In the genomic region with DNA sequence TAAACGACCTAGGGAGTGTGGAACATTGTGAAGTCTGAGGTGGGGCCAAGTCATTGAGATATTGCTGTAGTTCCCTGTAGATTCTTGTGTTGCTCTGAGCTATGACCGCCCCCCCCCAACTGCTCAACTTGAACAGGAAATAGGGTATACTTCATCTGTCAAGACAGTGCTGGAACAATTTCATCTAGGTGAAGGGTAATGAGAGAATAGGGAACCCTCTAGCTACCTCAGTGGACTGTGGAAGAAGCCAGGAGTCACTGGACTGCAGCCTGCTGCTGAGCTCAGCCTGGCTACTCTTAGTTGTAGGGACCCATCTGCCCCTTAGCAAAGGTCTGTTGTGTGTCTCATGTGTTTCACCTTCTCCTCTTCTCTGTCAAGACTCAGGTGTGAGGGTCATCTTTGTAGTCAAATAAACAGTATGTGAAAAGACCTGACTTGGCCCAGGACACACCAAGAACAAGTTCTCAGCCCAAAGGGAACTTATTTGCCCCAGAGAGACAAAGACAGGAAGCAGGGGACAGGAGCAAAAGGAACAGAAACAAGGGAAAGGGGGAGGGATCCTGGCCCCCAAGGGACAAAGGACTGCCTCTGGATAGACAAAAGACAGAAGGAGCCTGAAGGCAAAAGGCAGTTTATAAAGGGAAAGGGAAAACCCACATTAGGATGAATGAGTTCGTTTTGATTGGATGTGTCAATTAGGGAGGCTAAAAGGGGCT, we compare ENCODE assay signal across 20 mouse cellular contexts. TPM values are rescaled to one million over a fixed set of nuclear protein-coding genes. Genes with fewer than 3 reads are reported as not detected.
DNase-seq lines count a peak whose midpoint lies in the region; ATAC-seq and TF ChIP-seq lines count a peak whose summit lies in the region.
"Had no signal": no experiment of that assay in that cellular context is flagged by ENCODE, and none has a peak within 500 bp of the region (broad histone marks: within the 10 kb centered on the region; RNA-seq: fewer than 3 reads in every experiment).

No protein-coding gene starts in this region.

- H3K4me2 ChIP-seq in heart, embryonic 11.5 days: no peak overlapping the region
- H3K4me2 ChIP-seq in midbrain, embryonic 11.5 days: no peak overlapping the region
- H3K4me2 ChIP-seq in midbrain, embryonic 15.5 days: no peak overlapping the region
- no peak overlapping the region for H3K4me2 ChIP-seq in heart, embryonic 16.5 days (ENCODE audit: low read depth, low read length)
- no peak overlapping the region for H3K4me2 ChIP-seq in liver, postnatal 0 days (ENCODE audit: low read depth, low read length)
- H3K4me2 ChIP-seq: embryonic facial prominence, embryonic 15.5 days; kidney, embryonic 15.5 days had no signal

- H3K36me3 ChIP-seq in heart, embryonic 11.5 days (ENCODE audit: control insufficient read depth, insufficient read depth, low read length): no peaks in the 10 kb centered on the region
- H3K36me3 ChIP-seq in midbrain, embryonic 11.5 days (ENCODE audit: control insufficient read depth, insufficient read depth, low read length): no peaks in the 10 kb centered on the region
- no peaks in the 10 kb centered on the region for H3K36me3 ChIP-seq in midbrain, embryonic 15.5 days (replicated peaks)
- no peaks in the 10 kb centered on the region for H3K36me3 ChIP-seq in heart, embryonic 16.5 days (ENCODE audit: control insufficient read depth, insufficient read depth)
- H3K36me3 ChIP-seq in liver, postnatal 0 days (replicated peaks; ENCODE audit: insufficient read depth, low read length): no peaks in the 10 kb centered on the region
- H3K36me3 ChIP-seq: embryonic facial prominence, embryonic 15.5 days; G1E; kidney, embryonic 15.5 days had no signal

- ATAC-seq in heart, embryonic 11.5 days (replicated peaks; ENCODE audit: insufficient number of reproducible peaks, low FRiP score, low TSS enrichment): no peak
- ATAC-seq in midbrain, embryonic 11.5 days (ENCODE audit: low FRiP score): no peak
- no peak for ATAC-seq in midbrain, embryonic 15.5 days (replicated peaks)
- ATAC-seq in heart, embryonic 16.5 days (replicated peaks; ENCODE audit: extremely low read depth, insufficient read depth, low FRiP score): no peak; the same call in 1 of the 2 replicates
- no peak for ATAC-seq in liver, postnatal 0 days
- ATAC-seq: forebrain, embryonic 16.5 days; hindbrain, embryonic 16.5 days; intestine, embryonic 16.5 days had no signal

- peak; percentile 14 to 40 for DNase-seq in heart, adult 18-20 months
- peak; percentile 12 for DNase-seq in midbrain, embryonic 11.5 days (ENCODE audit: low spot score, missing footprints)
- DNase-seq in embryo, embryonic 9.5 days (ENCODE audit: extremely low spot score): no peak
- DNase-seq in adrenal gland, adult 8-10 months: no peak
- DNase-seq in liver, postnatal 0 days: no peak
- DNase-seq: cerebellum, adult 9-10 months; gastrocnemius, postnatal 25 days; lung, postnatal 14 days; retina, postnatal 1 day; thymus, postnatal 25 days had no signal

- no peak overlapping the region for H3K9ac ChIP-seq in heart, embryonic 11.5 days (ENCODE audit: low read depth, low read length)
- H3K9ac ChIP-seq in midbrain, embryonic 11.5 days (ENCODE audit: low read length): no peak overlapping the region
- no peak overlapping the region for H3K9ac ChIP-seq in midbrain, embryonic 15.5 days
- no peak overlapping the region for H3K9ac ChIP-seq in heart, embryonic 16.5 days (ENCODE audit: low read length)
- no peak overlapping the region for H3K9ac ChIP-seq in liver, postnatal 0 days (replicated peaks)
- H3K9ac ChIP-seq: embryonic facial prominence, embryonic 15.5 days; kidney, embryonic 15.5 days; liver, embryonic 14.5 days had no signal

- no peaks in the 10 kb centered on the region for H3K9me3 ChIP-seq in heart, embryonic 11.5 days (replicated peaks; ENCODE audit: control insufficient read depth, low read length)
- no peaks in the 10 kb centered on the region for H3K9me3 ChIP-seq in midbrain, embryonic 11.5 days (ENCODE audit: control insufficient read depth, low read length)
- no peaks in the 10 kb centered on the region for H3K9me3 ChIP-seq in midbrain, embryonic 15.5 days
- H3K9me3 ChIP-seq in heart, embryonic 16.5 days (replicated peaks; ENCODE audit: control insufficient read depth, low read length): no peaks in the 10 kb centered on the region
- no peaks in the 10 kb centered on the region for H3K9me3 ChIP-seq in liver, postnatal 0 days (ENCODE audit: low read length)
- H3K9me3 ChIP-seq: embryonic facial prominence, embryonic 15.5 days; G1E; kidney, embryonic 15.5 days had no signal

- TF ChIP-seq EP300 in liver, postnatal 0 days (IDR thresholded peaks at IDR 0.05; ENCODE audit: low read depth): no peak

- no peak for TF ChIP-seq CTCF in liver, postnatal 0 days (IDR thresholded peaks at IDR 0.05; ENCODE audit: low read depth)

- H3K27me3 ChIP-seq in heart, embryonic 11.5 days (ENCODE audit: control insufficient read depth, insufficient read depth, low read length): no peaks in the 10 kb centered on the region
- H3K27me3 ChIP-seq in midbrain, embryonic 11.5 days (ENCODE audit: control insufficient read depth, insufficient read depth, low read length): no peaks in the 10 kb centered on the region
- no peaks in the 10 kb centered on the region for H3K27me3 ChIP-seq in midbrain, embryonic 15.5 days (replicated peaks)
- no peaks in the 10 kb centered on the region for H3K27me3 ChIP-seq in heart, embryonic 16.5 days (ENCODE audit: control insufficient read depth, insufficient read depth, low read length)
- H3K27me3 ChIP-seq in liver, postnatal 0 days (ENCODE audit: insufficient read depth, low read length): no peaks in the 10 kb centered on the region
- H3K27me3 ChIP-seq: embryonic facial prominence, embryonic 15.5 days; kidney, embryonic 15.5 days had no signal

- H3K27ac ChIP-seq in heart, embryonic 11.5 days (ENCODE audit: low read depth, low read length): no peak overlapping the region
- H3K27ac ChIP-seq in midbrain, embryonic 11.5 days (ENCODE audit: low read depth, low read length): no peak overlapping the region
- H3K27ac ChIP-seq in midbrain, embryonic 15.5 days: no peak overlapping the region
- H3K27ac ChIP-seq in heart, embryonic 16.5 days (ENCODE audit: low read length): peak overlapping the region; percentile 33; the same call in 1 of the 2 replicates
- H3K27ac ChIP-seq in liver, postnatal 0 days (ENCODE audit: low read depth): no peak overlapping the region
- H3K27ac ChIP-seq: embryonic facial prominence, embryonic 15.5 days; kidney, embryonic 15.5 days; liver, embryonic 14.5 days had no signal

- H3K4me1 ChIP-seq in heart, embryonic 11.5 days (ENCODE audit: control insufficient read depth, insufficient read depth, low read length): peaks cover 5% of the 10 kb centered on the region; the same call in 1 of the 2 replicates
- no peaks in the 10 kb centered on the region; the same call in 1 of the 2 replicates for H3K4me1 ChIP-seq in midbrain, embryonic 11.5 days (ENCODE audit: control insufficient read depth, insufficient read depth, low read length)
- no peaks in the 10 kb centered on the region for H3K4me1 ChIP-seq in midbrain, embryonic 15.5 days
- H3K4me1 ChIP-seq in heart, embryonic 16.5 days (ENCODE audit: control insufficient read depth, insufficient read depth, low read length): no peaks in the 10 kb centered on the region
- peaks cover 6% of the 10 kb centered on the region; the same call in 1 of the 2 replicates for H3K4me1 ChIP-seq in liver, postnatal 0 days (ENCODE audit: insufficient read depth)
- H3K4me1 ChIP-seq: embryonic facial prominence, embryonic 15.5 days had no signal

- 52% methylated on average over 3 of the region's 3 CpGs for WGBS in heart, embryonic 11.5 days (ENCODE audit: insufficient replicate concordance)
- 65% methylated on average over 3 of the region's 3 CpGs for WGBS in midbrain, embryonic 11.5 days
- WGBS in midbrain, embryonic 15.5 days: 65% methylated on average over 3 of the region's 3 CpGs
- 52% methylated on average over 3 of the region's 3 CpGs for WGBS in heart, embryonic 16.5 days
- WGBS in liver, postnatal 0 days (ENCODE audit: insufficient replicate concordance): 35% methylated on average over 3 of the region's 3 CpGs

- H3K4me3 ChIP-seq in heart, embryonic 11.5 days (ENCODE audit: low read depth, low read length): no peak overlapping the region
- no peak overlapping the region for H3K4me3 ChIP-seq in midbrain, embryonic 11.5 days (ENCODE audit: low read depth, low read length)
- H3K4me3 ChIP-seq in midbrain, embryonic 15.5 days: no peak overlapping the region
- H3K4me3 ChIP-seq in heart, embryonic 16.5 days (ENCODE audit: low read length): no peak overlapping the region
- no peak overlapping the region for H3K4me3 ChIP-seq in liver, postnatal 0 days (ENCODE audit: low read depth, low read length)
- H3K4me3 ChIP-seq: embryonic facial prominence, embryonic 15.5 days; kidney, embryonic 15.5 days had no signal

RNA-seq across cellular contexts. Expression of gene Purb, which starts 8.7 kb away (rescaled TPM):
- total RNA-seq in heart, adult 18-20 months (2021): 10 to 100 TPM; 29.5 to 31.0 TPM
- polyA plus RNA-seq in heart, embryonic 11.5 days (2014; fragmentation: Nextera tagmentation; extraction: Ambion mirVana): 22.3 and 25.5 TPM in 2 replicates
- polyA plus RNA-seq in midbrain, embryonic 11.5 days (2014; fragmentation: Nextera tagmentation; extraction: Ambion mirVana): 12.8 and 13.7 TPM in 2 replicates
- polyA plus RNA-seq in midbrain, embryonic 15.5 days (2015; fragmentation: Nextera tagmentation; extraction: Ambion mirVana): 11.3 and 11.4 TPM in 2 replicates
- polyA plus RNA-seq in heart, embryonic 16.5 days (2015; fragmentation: Nextera tagmentation; extraction: Ambion mirVana): 22.1 and 24.2 TPM in 2 replicates
- 10 to 100 TPM; 54.2 to 62.0 (median 60.9) TPM for total RNA-seq in adrenal gland, adult 8-10 months (2022)
- 5.6 and 6.1 TPM in 2 replicates for polyA plus RNA-seq in liver, postnatal 0 days (2015; fragmentation: Nextera tagmentation; extraction: Ambion mirVana)

RNA-seq across cellular contexts. Expression of gene Myo1g, which starts 36.4 kb away (rescaled TPM):
- 1 to 10 TPM; 1.6 to 2.9 TPM for total RNA-seq in heart, adult 18-20 months (2021)
- 0.72 and 0.90 TPM in 2 replicates for polyA plus RNA-seq in heart, embryonic 11.5 days (2014; fragmentation: Nextera tagmentation; extraction: Ambion mirVana)
- polyA plus RNA-seq in midbrain, embryonic 11.5 days (2014; fragmentation: Nextera tagmentation; extraction: Ambion mirVana): 0.46 and 0.92 TPM in 2 replicates
- polyA plus RNA-seq in midbrain, embryonic 15.5 days (2015; fragmentation: Nextera tagmentation; extraction: Ambion mirVana): 0.23 and 0.54 TPM in 2 replicates
- 3.4 and 6.8 TPM in 2 replicates for polyA plus RNA-seq in heart, embryonic 16.5 days (2015; fragmentation: Nextera tagmentation; extraction: Ambion mirVana)
- 1 to 10 TPM; 2.1 to 4.8 (median 3.4) TPM for total RNA-seq in adrenal gland, adult 8-10 months (2022)
- 8.2 and 9.4 TPM in 2 replicates for polyA plus RNA-seq in liver, postnatal 0 days (2015; fragmentation: Nextera tagmentation; extraction: Ambion mirVana)

RNA-seq across cellular contexts. Expression of gene H2afv, which starts 40.2 kb away (rescaled TPM):
- total RNA-seq in heart, adult 18-20 months (2021): 10 to 100 TPM; 71.4 to 86.8 TPM
- polyA plus RNA-seq in heart, embryonic 11.5 days (2014; fragmentation: Nextera tagmentation; extraction: Ambion mirVana): 353 and 356 TPM in 2 replicates
- polyA plus RNA-seq in midbrain, embryonic 11.5 days (2014; fragmentation: Nextera tagmentation; extraction: Ambion mirVana): 966 and 1,015 TPM in 2 replicates
- polyA plus RNA-seq in midbrain, embryonic 15.5 days (2015; fragmentation: Nextera tagmentation; extraction: Ambion mirVana): 250 and 290 TPM in 2 replicates
- 327 and 358 TPM in 2 replicates for polyA plus RNA-seq in heart, embryonic 16.5 days (2015; fragmentation: Nextera tagmentation; extraction: Ambion mirVana)
- total RNA-seq in adrenal gland, adult 8-10 months (2022): 10 to 100 TPM; 68.9 to 84.3 (median 80.5) TPM
- polyA plus RNA-seq in liver, postnatal 0 days (2015; fragmentation: Nextera tagmentation; extraction: Ambion mirVana): 135 and 137 TPM in 2 replicates

Comparison
In these comparisons a context has a peak if more than half of its experiments do, and no peak if none do; other contexts are left out.
1. DNase-seq: peak in heart, adult 18-20 months (2 of 2) and midbrain, embryonic 11.5 days (single experiment); none in embryo, embryonic 9.5 days (single experiment), adrenal gland, adult 8-10 months (single experiment) and liver, postnatal 0 days (single experiment).